Mouse (Mus musculus): Measurements from ENCODE around the gene AC140267.1.

- TF ChIP-seq CTCF (IDR thresholded peaks at IDR 0.05; ENCODE audit: borderline replicate concordance, insufficient read depth, low read length) (peak; percentile 85), POLR2A (IDR thresholded peaks at IDR 0.05; ENCODE audit: low read depth, low read length) (no peak)
Measured at GRCm38 (mm10) chr15:80266281-80266680, 30.6 kb downstream of the AC140267.1 start.
